Mouse (Mus musculus) forebrain, embryonic 12.5 days (tissue): ENCODE data around the gene Sema5b. TPM values are rescaled to one million over a fixed set of nuclear protein-coding genes. Genes with fewer than 3 reads are reported as not detected.

ENCODE experiments used
- ATAC-seq: fragments of 200-750 bp; cut with Nextera tagmentation; 2 replicates; pipeline ENCODE4 v1.8.0; 2017; ENCODE audit warnings: moderate TSS enrichment; ENCODE audit not compliant: low FRiP score
- H3K27ac ChIP-seq: fragments of 300-500 bp; sonication (generic); 2 replicates; pipeline ENCODE4 v1.5.1; 2016; ENCODE audit warnings: mild to moderate bottlenecking
- H3K27me3 ChIP-seq: fragments of 300-500 bp; sonication (generic); 2 replicates; pipeline ENCODE4 v1.6.1; 2016; ENCODE audit warnings: mild to moderate bottlenecking
- H3K36me3 ChIP-seq: fragments of 300-500 bp; sonication (generic); replicated peaks from 2 replicates; pipeline ENCODE4 v1.6.1; 2016; ENCODE audit warnings: mild to moderate bottlenecking
- H3K4me1 ChIP-seq: fragments of 300-500 bp; sonication (generic); 2 replicates; pipeline ENCODE4 v1.6.1; 2016
- H3K4me2 ChIP-seq: fragments of 300-500 bp; sonication (generic); 2 replicates; pipeline ENCODE4 v1.6.1; 2016; ENCODE audit warnings: mild to moderate bottlenecking, moderate library complexity
- H3K4me3 ChIP-seq: fragments of 300-500 bp; sonication (generic); replicated peaks from 2 replicates; pipeline ENCODE4 v1.5.1; 2016; ENCODE audit warnings: mild to moderate bottlenecking
- H3K9ac ChIP-seq: fragments of 300-500 bp; sonication (generic); 2 replicates; pipeline ENCODE4 v1.6.1; 2016; ENCODE audit warnings: mild to moderate bottlenecking
- H3K9me3 ChIP-seq: fragments of 300-500 bp; sonication (generic); 2 replicates; pipeline ENCODE4 v1.6.1; 2016
- WGBS: fragments of 180-500 bp; shearing (Covaris S2); methylation state at CpG from one replicate; pipeline ENCODE4 v1.1.7; 2016; 5-methylcytosine and 5-hydroxymethylcytosine counted together
- polyA plus RNA-seq: library from polyadenylated mRNA; unstranded; fragments of >200 nt; fragmentation: Nextera tagmentation; extraction: Ambion mirVana; gene quantifications from 2 replicates; pipeline ENCODE4 v1.2.1, GENCODE M21; 2016

The Sema5b gene
- polyA plus RNA-seq, 1 experiment from 2014 or later = 55.7 TPM

DNA sequence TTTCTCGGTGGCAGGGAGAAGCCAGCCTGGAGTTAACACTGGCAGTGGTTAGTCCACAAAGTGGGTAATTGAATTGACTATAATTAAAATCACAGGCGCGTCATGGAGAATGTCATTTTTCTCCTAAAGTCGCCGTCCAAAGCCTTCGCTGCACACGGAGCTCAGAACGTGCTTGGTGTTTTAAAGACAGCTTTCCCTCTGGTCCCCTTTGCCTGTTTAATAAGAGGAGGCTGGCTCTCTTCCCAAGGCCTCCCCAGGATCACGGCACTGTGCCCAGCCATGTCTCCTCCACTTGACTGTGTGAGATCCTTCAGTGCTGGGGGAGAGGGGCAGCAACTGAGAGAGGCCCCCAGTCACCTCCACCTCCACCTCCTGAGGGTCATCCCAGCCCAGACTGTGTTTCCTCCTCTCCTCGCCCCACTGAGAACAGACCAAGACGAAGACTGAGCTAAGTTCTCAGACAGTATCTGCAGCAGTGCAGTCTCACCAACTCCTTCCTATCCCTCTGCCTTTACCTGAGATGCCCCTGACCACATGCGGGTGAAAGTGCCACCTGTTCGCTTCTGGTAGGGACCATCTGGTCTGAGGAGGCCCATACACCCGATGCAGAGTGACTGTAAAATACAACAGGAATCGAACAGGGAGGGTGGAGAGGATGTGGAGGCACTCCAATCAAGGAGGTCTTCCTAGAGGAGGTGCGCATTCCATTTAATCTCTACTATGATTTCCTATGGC is 84.5 kb downstream of the Sema5b start:
- no peak overlapping the region for H3K9ac ChIP-seq
- peak overlapping the region; percentile 59 for H3K27ac ChIP-seq
- peaks cover 32% of the 10 kb centered on the region for H3K36me3 ChIP-seq
- WGBS = 77% methylated on average over 16 of the region's 16 CpGs
- H3K4me2 ChIP-seq = no peak overlapping the region
- H3K4me1 ChIP-seq = peaks cover 33% of the 10 kb centered on the region
- H3K9me3 ChIP-seq = no peaks in the 10 kb centered on the region
- no peaks in the 10 kb centered on the region for H3K27me3 ChIP-seq
- no peak overlapping the region for H3K4me3 ChIP-seq
- no peak for ATAC-seq

DNA sequence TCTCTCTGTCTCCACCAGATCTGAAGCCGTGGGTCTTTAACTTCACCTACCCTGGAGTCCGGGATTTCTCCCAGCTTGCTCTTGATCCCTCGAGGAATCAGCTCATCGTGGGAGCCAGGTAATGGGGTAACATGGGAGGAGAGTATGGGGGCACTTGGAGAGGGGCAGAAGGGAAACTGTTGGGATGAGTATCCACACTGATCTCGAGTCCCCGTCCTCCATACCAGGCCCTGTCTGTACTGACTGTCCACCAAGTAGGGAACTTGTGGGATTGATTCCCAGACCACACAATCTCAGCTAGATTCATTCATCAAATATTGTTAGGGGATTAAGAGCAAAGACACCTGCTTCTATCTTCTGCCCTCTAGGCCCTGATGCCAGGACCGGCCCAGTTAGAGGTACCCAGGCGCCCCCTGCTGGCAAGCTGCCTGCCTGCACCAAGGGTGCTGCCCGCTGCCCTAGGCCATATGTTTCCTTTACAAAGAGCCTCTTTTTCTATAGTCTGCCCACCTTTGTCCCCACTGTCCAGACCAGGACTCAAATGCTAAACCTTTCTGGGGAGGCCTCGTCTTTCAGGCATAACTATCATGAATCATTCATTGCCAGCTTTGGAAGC is 87.2 kb downstream of the Sema5b start:
- H3K9me3 ChIP-seq = no peaks in the 10 kb centered on the region
- H3K4me1 ChIP-seq = peaks cover 33% of the 10 kb centered on the region
- peak overlapping the region; percentile 42; the same call in 1 of the 2 replicates for H3K27ac ChIP-seq
- ATAC-seq = peak; percentile 77
- no peak overlapping the region for H3K9ac ChIP-seq
- no peak overlapping the region for H3K4me3 ChIP-seq
- no peaks in the 10 kb centered on the region for H3K27me3 ChIP-seq
- H3K4me2 ChIP-seq = no peak overlapping the region
- WGBS = 37% methylated on average over 10 of the region's 10 CpGs
- peaks cover 53% of the 10 kb centered on the region for H3K36me3 ChIP-seq

DNA sequence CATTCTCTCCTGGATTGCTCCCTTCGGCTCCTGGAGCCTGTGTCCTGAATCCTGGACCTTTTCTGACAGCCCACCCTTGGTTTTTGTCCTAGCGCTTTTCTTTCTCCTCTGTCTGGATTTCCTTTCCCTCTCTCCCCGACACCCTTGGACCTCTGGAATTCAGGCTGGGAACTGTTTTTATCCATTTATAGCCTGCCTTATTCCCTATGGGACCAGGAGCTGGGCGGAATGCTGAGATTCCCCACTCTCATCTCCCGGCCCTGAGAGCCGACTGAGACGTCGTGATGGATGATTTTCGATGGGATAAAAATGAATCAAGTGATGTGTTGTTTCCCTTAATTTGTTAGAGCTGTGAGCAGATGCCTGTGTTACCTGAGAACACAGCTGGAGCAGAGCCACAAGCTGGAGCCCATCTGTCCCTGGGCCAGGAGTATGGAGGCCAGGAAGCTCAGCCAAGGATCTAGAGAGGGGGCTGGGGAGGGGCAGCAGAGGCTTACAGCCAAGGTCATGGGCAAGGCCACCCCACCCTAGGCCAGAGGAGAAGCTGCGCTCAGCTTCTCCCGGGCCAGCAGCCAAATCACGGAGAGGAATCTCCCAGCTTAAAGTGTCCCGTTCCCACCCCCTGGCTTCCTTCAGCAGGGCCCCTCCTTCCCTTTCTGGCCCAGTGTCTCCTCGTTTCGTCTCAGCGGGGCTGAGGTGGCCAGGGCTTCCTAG is 89.7 kb downstream of the Sema5b start:
- H3K27me3 ChIP-seq = no peaks in the 10 kb centered on the region
- H3K9ac ChIP-seq = no peak overlapping the region
- H3K4me2 ChIP-seq = no peak overlapping the region
- no peak for ATAC-seq
- WGBS = 78% methylated on average over 16 of the region's 16 CpGs
- peaks cover 11% of the 10 kb centered on the region for H3K4me1 ChIP-seq
- H3K9me3 ChIP-seq = no peaks in the 10 kb centered on the region
- H3K4me3 ChIP-seq = no peak overlapping the region
- 0 out of 2 replicates have a peak overlapping the region, but pooled peaks have one; percentile 16 for H3K27ac ChIP-seq
- peaks cover 69% of the 10 kb centered on the region for H3K36me3 ChIP-seq

DNA sequence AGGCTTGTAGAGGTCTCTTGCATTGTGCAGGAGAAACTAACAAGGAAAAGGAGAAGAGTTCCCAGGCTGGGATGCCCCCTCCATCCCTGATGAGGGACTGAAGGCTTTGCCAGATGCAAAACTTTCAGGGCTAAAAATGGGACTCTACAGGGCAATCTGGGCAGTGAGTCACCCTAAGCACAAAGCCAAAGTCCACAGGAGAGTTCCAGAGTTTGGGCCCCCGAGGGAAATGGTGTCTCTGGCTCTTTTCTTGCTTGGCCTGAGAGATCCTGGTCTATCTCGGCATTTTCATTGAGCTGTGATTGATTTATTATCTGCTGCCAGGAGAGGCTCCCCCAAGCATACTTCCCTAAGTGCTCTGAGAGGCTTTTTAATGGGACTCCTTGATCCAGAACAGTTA is 92.1 kb downstream of the Sema5b start:
- H3K4me1 ChIP-seq = peaks cover 1% of the 10 kb centered on the region; the same call in 1 of the 2 replicates
- ATAC-seq = no peak
- peaks cover 71% of the 10 kb centered on the region for H3K36me3 ChIP-seq
- 80% methylated on average over 2 of the region's 2 CpGs for WGBS
- H3K27me3 ChIP-seq = no peaks in the 10 kb centered on the region
- H3K4me3 ChIP-seq = no peak overlapping the region
- H3K9ac ChIP-seq = no peak overlapping the region
- no peaks in the 10 kb centered on the region for H3K9me3 ChIP-seq
- H3K27ac ChIP-seq = no peak overlapping the region
- no peak overlapping the region for H3K4me2 ChIP-seq

DNA sequence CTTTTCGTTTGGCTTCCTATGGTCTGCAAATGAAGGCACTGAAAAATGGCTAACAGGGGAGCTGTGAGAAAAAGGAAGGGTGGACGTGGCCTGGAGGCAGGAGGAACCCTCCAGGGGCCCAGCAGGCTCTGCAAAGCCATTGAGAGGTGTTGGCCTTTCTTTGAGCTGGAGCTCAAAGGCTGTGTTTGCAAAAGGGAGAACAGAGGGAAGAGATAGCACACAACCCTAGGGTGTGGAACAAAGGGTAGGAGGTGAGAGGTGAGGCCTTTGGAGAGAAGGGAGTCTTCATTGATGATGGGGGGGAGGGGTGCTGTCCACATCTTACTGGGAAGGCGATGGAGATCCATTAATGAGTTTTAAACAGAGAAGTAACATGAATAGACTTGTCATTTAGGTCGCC is 94.0 kb downstream of the Sema5b start:
- ATAC-seq = no peak
- no peaks in the 10 kb centered on the region for H3K4me1 ChIP-seq
- H3K27me3 ChIP-seq = no peaks in the 10 kb centered on the region
- H3K4me3 ChIP-seq = no peak overlapping the region
- H3K27ac ChIP-seq = no peak overlapping the region
- no peaks in the 10 kb centered on the region for H3K9me3 ChIP-seq
- H3K36me3 ChIP-seq = peaks cover 68% of the 10 kb centered on the region
- 54% methylated on average over 4 of the region's 4 CpGs for WGBS
- no peak overlapping the region for H3K4me2 ChIP-seq
- no peak overlapping the region for H3K9ac ChIP-seq

DNA sequence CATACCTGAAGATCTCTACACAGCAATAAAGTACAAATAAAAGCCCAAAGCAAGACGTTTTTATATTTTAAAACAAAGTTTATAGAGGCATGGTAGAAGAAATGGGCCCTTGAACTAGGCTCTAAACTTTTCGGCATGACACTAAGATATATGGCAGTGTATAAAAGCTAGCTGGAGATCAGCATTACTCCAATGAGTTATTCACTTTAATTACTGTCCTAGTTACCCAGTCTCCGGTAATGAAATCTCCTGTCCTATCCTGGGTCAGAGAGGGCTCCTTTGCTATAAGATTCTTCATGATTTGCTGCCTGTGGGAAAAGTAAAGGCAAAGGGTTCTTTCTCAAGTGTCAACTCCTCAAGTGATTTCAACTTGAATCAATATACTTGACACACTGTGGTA is 98.6 kb downstream of the Sema5b start:
- H3K9me3 ChIP-seq = no peaks in the 10 kb centered on the region
- H3K27ac ChIP-seq = no peak overlapping the region
- no peaks in the 10 kb centered on the region for H3K4me1 ChIP-seq
- no peak for ATAC-seq
- no peak overlapping the region for H3K4me2 ChIP-seq
- 93% methylated on average over 3 of the region's 3 CpGs for WGBS
- H3K9ac ChIP-seq = no peak overlapping the region
- peaks cover 26% of the 10 kb centered on the region for H3K36me3 ChIP-seq
- H3K4me3 ChIP-seq = no peak overlapping the region
- no peaks in the 10 kb centered on the region for H3K27me3 ChIP-seq

DNA sequence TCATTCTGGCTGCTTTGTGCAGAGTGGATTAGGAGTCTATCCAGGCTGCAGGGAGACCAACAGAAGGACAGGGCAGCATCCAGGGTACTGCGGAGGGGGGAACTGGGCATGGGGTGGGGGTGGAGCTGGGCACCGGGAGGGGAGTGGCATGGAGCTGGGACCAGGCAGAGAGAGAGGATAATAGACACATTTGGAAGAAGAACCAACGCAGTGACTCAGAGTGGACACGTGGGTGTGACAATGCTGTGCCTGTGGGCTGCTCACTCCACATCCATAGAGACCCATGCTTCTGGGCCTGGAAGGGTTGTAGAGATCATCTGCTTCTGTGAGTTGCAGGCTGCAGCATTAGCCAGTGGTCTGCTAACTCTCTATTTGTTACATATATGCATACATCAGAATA is 107.9 kb downstream of the Sema5b start:
- H3K4me2 ChIP-seq = no peak overlapping the region
- no peak overlapping the region for H3K4me3 ChIP-seq
- no peak overlapping the region for H3K27ac ChIP-seq
- no peaks in the 10 kb centered on the region for H3K9me3 ChIP-seq
- WGBS = 87% methylated on average over 4 of the region's 4 CpGs
- peaks cover 65% of the 10 kb centered on the region for H3K36me3 ChIP-seq
- H3K27me3 ChIP-seq = no peaks in the 10 kb centered on the region
- no peaks in the 10 kb centered on the region for H3K4me1 ChIP-seq
- ATAC-seq = no peak
- no peak overlapping the region for H3K9ac ChIP-seq

DNA sequence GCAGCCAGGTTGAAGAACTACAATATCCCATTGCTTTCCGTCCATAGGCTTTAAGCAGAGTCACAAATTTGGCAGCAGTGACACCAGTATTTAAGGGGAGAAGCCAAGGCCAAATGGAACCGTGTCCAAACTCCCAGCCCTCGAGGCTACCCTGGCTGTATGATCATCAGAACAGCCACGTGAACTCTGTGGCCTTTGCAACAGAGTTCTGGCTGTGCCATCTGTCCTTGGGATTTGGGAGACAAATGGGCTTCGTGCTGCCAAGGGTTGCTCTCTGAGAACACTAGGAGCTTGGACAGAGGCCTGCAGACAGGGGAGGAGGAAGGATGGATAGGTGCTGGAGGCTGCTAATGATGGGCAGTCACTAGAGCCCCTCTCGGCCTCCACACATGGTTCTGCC is 111.3 kb downstream of the Sema5b start:
- no peak overlapping the region for H3K9ac ChIP-seq
- H3K4me2 ChIP-seq = no peak overlapping the region
- H3K4me3 ChIP-seq = no peak overlapping the region
- H3K27me3 ChIP-seq = no peaks in the 10 kb centered on the region
- H3K36me3 ChIP-seq = peaks cover 62% of the 10 kb centered on the region
- no peaks in the 10 kb centered on the region for H3K9me3 ChIP-seq
- no peak overlapping the region for H3K27ac ChIP-seq
- ATAC-seq = no peak
- whole genome bisulfite sequencing = 80% methylated on average over 6 of the region's 6 CpGs
- H3K4me1 ChIP-seq = no peaks in the 10 kb centered on the region

DNA sequence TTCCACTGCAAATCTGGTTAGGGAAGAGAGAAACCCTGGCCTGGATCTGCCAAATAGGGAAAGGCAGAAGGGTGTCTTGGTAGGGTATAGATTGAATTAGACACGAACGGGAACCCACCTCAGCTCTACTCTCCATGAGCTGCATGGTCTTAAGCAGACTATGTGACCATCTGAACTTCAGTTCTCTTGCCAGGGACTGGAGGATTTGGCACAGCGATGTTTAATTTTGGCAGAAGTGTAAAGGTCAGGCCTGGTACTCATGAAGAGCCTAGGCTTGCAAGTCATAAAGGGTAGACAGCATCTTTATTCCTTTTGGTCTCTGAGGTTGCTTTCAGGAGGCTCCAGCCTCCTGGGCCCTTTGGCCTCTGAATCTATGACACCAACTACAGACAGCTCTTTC is 111.8 kb downstream of the Sema5b start:
- Histone ChIP-seq H3K27me3 (no peaks in the 10 kb centered on the region; the same call in 1 of the 2 replicates), H3K9ac (no peak overlapping the region), H3K9me3 (no peaks in the 10 kb centered on the region), H3K36me3 (peaks cover 57% of the 10 kb centered on the region), H3K4me1 (no peaks in the 10 kb centered on the region), H3K27ac (no peak overlapping the region), H3K4me3 (no peak overlapping the region), H3K4me2 (no peak overlapping the region)
- WGBS = 95% methylated on average over 3 of the region's 3 CpGs
- ATAC-seq = no peak

DNA sequence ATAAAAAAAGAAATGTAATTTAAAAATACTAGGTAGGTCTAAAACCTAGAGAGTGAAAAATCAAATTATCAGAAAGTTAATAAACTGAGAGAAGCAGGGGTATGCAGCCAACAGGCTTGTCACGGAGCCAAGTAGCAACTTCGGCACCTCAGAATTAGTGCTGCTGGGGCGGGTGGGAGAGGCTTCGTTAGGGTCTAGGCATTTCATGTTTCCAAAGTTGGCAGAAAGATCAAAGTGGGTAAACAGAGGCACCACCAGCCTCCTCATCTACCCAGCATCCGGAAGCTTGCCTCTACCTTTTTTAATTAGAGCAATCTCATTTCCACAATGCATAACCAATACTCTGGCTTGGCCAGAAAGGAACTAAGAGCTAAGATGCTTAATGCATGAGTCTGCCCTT is 113.0 kb downstream of the Sema5b start:
- no peak overlapping the region for H3K9ac ChIP-seq
- no peak for ATAC-seq
- 67% methylated on average over 5 of the region's 5 CpGs for WGBS
- peaks cover 61% of the 10 kb centered on the region for H3K36me3 ChIP-seq
- H3K27ac ChIP-seq = no peak overlapping the region
- H3K27me3 ChIP-seq = peaks cover 9% of the 10 kb centered on the region; the same call in 1 of the 2 replicates
- no peak overlapping the region for H3K4me3 ChIP-seq
- no peaks in the 10 kb centered on the region for H3K9me3 ChIP-seq
- no peak overlapping the region for H3K4me2 ChIP-seq
- no peaks in the 10 kb centered on the region for H3K4me1 ChIP-seq

DNA sequence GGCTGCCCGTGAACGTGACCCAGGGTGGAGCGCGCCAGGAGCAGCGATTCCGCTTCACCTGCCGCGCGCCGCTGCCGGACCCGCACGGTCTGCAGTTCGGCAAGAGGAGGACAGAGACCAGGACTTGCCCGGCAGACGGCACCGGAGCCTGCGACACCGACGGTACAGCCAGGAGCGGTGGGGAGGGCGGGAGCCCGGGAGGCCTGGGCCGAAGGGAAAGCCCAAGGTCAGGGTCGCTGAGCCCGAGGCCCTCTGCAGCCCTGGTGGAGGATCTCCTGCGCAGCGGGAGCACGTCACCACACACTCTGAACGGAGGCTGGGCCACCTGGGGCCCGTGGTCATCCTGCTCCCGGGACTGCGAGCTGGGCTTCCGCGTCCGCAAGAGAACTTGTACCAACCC is 119.3 kb downstream of the Sema5b start:
- H3K4me3 ChIP-seq = peak overlapping the region; percentile 10
- no peak for ATAC-seq
- peaks cover 75% of the 10 kb centered on the region for H3K36me3 ChIP-seq
- H3K4me2 ChIP-seq = peak overlapping the region; percentile 29
- no peaks in the 10 kb centered on the region for H3K9me3 ChIP-seq
- peaks cover 30% of the 10 kb centered on the region for H3K27me3 ChIP-seq
- WGBS = 26% methylated on average over 35 of the region's 36 CpGs
- H3K9ac ChIP-seq = no peak overlapping the region
- H3K4me1 ChIP-seq = peaks cover 3% of the 10 kb centered on the region; the same call in 1 of the 2 replicates
- H3K27ac ChIP-seq = no peak overlapping the region

DNA sequence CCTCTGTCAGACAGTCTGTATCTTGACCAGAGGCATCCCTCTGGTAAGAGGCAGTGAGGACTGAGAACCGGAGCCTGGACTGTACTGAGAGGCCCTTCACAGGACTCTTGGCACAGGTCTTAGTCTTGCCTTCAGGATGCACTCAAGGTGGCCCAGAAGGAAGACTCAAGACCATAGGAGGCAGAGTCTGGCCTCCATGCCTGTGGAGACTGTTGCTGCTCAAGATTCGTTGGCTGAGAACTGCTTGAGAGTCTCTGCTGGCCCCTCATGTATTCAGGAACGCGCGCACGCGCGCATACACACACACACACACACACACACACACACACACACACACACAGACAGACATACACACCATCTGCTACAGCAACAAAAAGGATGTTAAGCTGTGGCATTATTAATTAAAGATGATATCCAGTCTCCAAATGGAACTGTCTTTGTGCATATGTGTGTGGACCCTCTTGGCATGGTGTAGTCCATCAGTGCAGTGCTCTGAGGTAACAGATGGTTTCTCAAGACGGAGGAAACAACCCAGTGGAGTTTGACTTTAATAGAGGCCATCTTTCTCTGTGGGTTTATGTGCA is 123.0 kb downstream of the Sema5b start:
- WGBS = 92% methylated on average over 9 of the region's 9 CpGs
- no peak overlapping the region for H3K4me2 ChIP-seq
- no peak overlapping the region for H3K9ac ChIP-seq
- no peak for ATAC-seq
- H3K4me3 ChIP-seq = no peak overlapping the region
- H3K27ac ChIP-seq = no peak overlapping the region
- H3K36me3 ChIP-seq = peaks cover 56% of the 10 kb centered on the region
- H3K27me3 ChIP-seq = peaks cover 20% of the 10 kb centered on the region
- H3K4me1 ChIP-seq = peaks cover 3% of the 10 kb centered on the region; the same call in 1 of the 2 replicates
- H3K9me3 ChIP-seq = no peaks in the 10 kb centered on the region
